Mouse (Mus musculus): ENCODE measurements around the gene Cyp21a1. TPM values are rescaled to one million over a fixed set of nuclear protein-coding genes. Genes with fewer than 3 reads are reported as not detected.

Cyp21a1 gene
- polyA plus RNA-seq, 1 experiment from 2014 or later: not detected

DNA sequence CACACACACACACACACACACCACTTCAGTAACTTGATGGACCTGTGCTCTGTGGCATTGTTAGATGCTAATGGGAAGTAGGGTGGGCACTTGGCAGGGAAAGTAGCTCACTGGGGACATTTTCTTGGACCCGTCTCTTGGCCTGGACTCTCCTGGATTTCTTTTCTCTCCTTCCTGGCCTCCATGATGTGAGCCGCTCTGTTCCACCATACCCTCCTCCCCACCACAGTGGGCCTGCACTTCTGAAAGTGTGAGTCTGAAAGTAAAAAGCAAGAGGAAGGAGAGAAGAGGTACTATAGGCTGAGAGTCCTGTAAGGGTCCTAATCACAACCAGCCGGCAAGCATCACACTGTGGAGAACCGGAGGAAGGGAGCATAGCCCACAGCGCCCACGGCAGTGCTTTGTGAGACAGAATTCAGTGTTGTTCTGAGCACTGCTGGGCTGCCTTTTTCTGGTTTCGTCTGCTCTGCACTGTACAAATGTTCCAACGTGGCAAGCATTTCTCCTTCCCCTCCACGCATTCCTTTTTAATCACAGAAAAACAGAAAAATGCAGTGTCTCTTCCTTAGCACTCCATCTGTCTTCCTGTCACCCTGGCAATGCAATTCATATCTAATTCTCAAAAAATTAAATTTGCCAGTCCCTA, 26.6 kb downstream of the Cyp21a1 start:
- Histone ChIP-seq H3K4me2 (no peak overlapping the region), H3K4me3 (replicated peaks) (no peak overlapping the region), H3K9ac (replicated peaks) (no peak overlapping the region), H3K9me3 (peaks cover 20% of the 10 kb centered on the region), H3K27ac (no peak overlapping the region), H3K27me3 (no peaks in the 10 kb centered on the region), H3K4me1 (replicated peaks) (no peaks in the 10 kb centered on the region), H3K36me3 (no peaks in the 10 kb centered on the region)
- no peak for ATAC-seq (ENCODE audit: insufficient number of reproducible peaks, insufficient read depth, low FRiP score, low TSS enrichment, low read depth)
- 76% methylated on average over 9 of the region's 9 CpGs for WGBS

DNA sequence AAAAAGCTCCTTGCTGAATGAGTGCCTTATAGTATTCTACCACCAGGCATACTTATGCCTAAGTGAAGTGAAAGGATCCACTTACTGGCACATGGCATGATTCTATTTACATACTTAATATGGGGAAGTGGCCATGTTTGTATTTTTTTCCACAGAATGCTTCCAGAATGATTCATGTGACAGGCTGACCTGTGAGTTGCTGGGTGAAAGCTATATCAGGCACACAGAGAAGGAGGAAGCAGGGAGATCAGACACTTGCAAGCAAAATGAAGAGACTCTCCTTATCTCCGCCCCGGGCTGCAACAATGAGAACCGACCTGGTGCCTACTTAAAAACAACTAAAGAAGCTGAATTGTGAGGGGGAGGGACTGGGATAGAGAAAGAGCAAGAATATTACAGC, 42.9 kb downstream of the Cyp21a1 start:
- no peak overlapping the region for H3K9ac ChIP-seq (replicated peaks)
- H3K4me3 ChIP-seq (replicated peaks): no peak overlapping the region
- no peak overlapping the region for H3K27ac ChIP-seq
- no peaks in the 10 kb centered on the region for H3K9me3 ChIP-seq
- no peaks in the 10 kb centered on the region for H3K36me3 ChIP-seq
- no peak for ATAC-seq (ENCODE audit: insufficient number of reproducible peaks, insufficient read depth, low FRiP score, low TSS enrichment, low read depth)
- H3K4me2 ChIP-seq: no peak overlapping the region
- H3K4me1 ChIP-seq (replicated peaks): no peaks in the 10 kb centered on the region
- 85% methylated on average over 3 of the region's 3 CpGs for WGBS
- H3K27me3 ChIP-seq: no peaks in the 10 kb centered on the region

Small RNA genes lying within 50 kb of the gene (microRNA-seq; reads per million reads assigned to microRNA genes)
- gene Gm27471 (not detected), gene Mir6970 (0.70 reads per million), gene Mir6971 (1.9 reads per million)

Other genes starting within 250 kb of the Cyp21a1 start
- 4.9 and 6.3 TPM in 2 replicates for gene Notch4, start 240.3 kb downstream of the Cyp21a1 start, polyA plus RNA-seq (2016; fragmentation: Nextera tagmentation; extraction: Ambion mirVana)
- 2.6 and 3.8 TPM in 2 replicates for gene Gpsm3, start 214.8 kb downstream of the Cyp21a1 start, polyA plus RNA-seq (2016; fragmentation: Nextera tagmentation; extraction: Ambion mirVana)
- 24.6 and 26.6 TPM in 2 replicates for gene Pbx2, start 213.3 kb downstream of the Cyp21a1 start, polyA plus RNA-seq (2016; fragmentation: Nextera tagmentation; extraction: Ambion mirVana)
- gene Ager, start 206.7 kb downstream of the Cyp21a1 start, polyA plus RNA-seq (2016; fragmentation: Nextera tagmentation; extraction: Ambion mirVana): 2.8 and 3.5 TPM in 2 replicates
- 143 and 145 TPM in 2 replicates for gene Rnf5, start 200.9 kb downstream of the Cyp21a1 start, polyA plus RNA-seq (2016; fragmentation: Nextera tagmentation; extraction: Ambion mirVana)
- 50.5 and 53.4 TPM in 2 replicates for gene Agpat1, start 200.3 kb downstream of the Cyp21a1 start, polyA plus RNA-seq (2016; fragmentation: Nextera tagmentation; extraction: Ambion mirVana)
- 3.0 and 3.4 TPM in 2 replicates for gene Egfl8, start 188.6 kb downstream of the Cyp21a1 start, polyA plus RNA-seq (2016; fragmentation: Nextera tagmentation; extraction: Ambion mirVana)
- 15.9 and 17.6 TPM in 2 replicates for gene Ppt2, start 176.1 kb downstream of the Cyp21a1 start, polyA plus RNA-seq (2016; fragmentation: Nextera tagmentation; extraction: Ambion mirVana)
- 0.20 and 0.28 TPM in 2 replicates for gene Prrt1, start 175.0 kb downstream of the Cyp21a1 start, polyA plus RNA-seq (2016; fragmentation: Nextera tagmentation; extraction: Ambion mirVana)
- gene Fkbpl, start 159.8 kb downstream of the Cyp21a1 start, polyA plus RNA-seq (2016; fragmentation: Nextera tagmentation; extraction: Ambion mirVana): 14.0 and 19.5 TPM in 2 replicates
- 94.8 and 103 TPM in 2 replicates for gene Atf6b, start 157.4 kb downstream of the Cyp21a1 start, polyA plus RNA-seq (2016; fragmentation: Nextera tagmentation; extraction: Ambion mirVana)
- gene Tnxb, start 134.0 kb downstream of the Cyp21a1 start, polyA plus RNA-seq (2016; fragmentation: Nextera tagmentation; extraction: Ambion mirVana): not detected in 2 replicates
- not detected in 2 replicates for gene C4b, start 60.7 kb downstream of the Cyp21a1 start, polyA plus RNA-seq (2016; fragmentation: Nextera tagmentation; extraction: Ambion mirVana)
- gene Stk19, start 32.4 kb upstream of the Cyp21a1 start, polyA plus RNA-seq (2016; fragmentation: Nextera tagmentation; extraction: Ambion mirVana): 24.9 and 26.2 TPM in 2 replicates
- gene Dxo, start 32.5 kb upstream of the Cyp21a1 start, polyA plus RNA-seq (2016; fragmentation: Nextera tagmentation; extraction: Ambion mirVana): 70.8 and 81.7 TPM in 2 replicates
- 58.3 and 65.7 TPM in 2 replicates for gene Skiv2l, start 45.6 kb upstream of the Cyp21a1 start, polyA plus RNA-seq (2016; fragmentation: Nextera tagmentation; extraction: Ambion mirVana)
- gene Nelfe, start 45.8 kb upstream of the Cyp21a1 start, polyA plus RNA-seq (2016; fragmentation: Nextera tagmentation; extraction: Ambion mirVana): 125 and 134 TPM in 2 replicates
- 1.4 and 3.0 TPM in 2 replicates for gene Cfb, start 58.0 kb upstream of the Cyp21a1 start, polyA plus RNA-seq (2016; fragmentation: Nextera tagmentation; extraction: Ambion mirVana)
- gene Zbtb12, start 74.9 kb upstream of the Cyp21a1 start, polyA plus RNA-seq (2016; fragmentation: Nextera tagmentation; extraction: Ambion mirVana): 9.3 and 10.8 TPM in 2 replicates
- gene Gm20547, start 77.5 kb upstream of the Cyp21a1 start, polyA plus RNA-seq (2016; fragmentation: Nextera tagmentation; extraction: Ambion mirVana): 0.18 TPM in 1 of 2 replicates, not detected in the other
- 0.84 and 1.1 TPM in 2 replicates for gene C2, start 93.7 kb upstream of the Cyp21a1 start, polyA plus RNA-seq (2016; fragmentation: Nextera tagmentation; extraction: Ambion mirVana)
- 114 TPM in 2 replicates for gene Ehmt2, start 93.9 kb upstream of the Cyp21a1 start, polyA plus RNA-seq (2016; fragmentation: Nextera tagmentation; extraction: Ambion mirVana)
- not detected in 2 replicates for gene Slc44a4, start 109.9 kb upstream of the Cyp21a1 start, polyA plus RNA-seq (2016; fragmentation: Nextera tagmentation; extraction: Ambion mirVana)
- gene Neu1, start 126.7 kb upstream of the Cyp21a1 start, polyA plus RNA-seq (2016; fragmentation: Nextera tagmentation; extraction: Ambion mirVana): 16.2 and 18.9 TPM in 2 replicates
- 0.19 TPM in 1 of 2 replicates, not detected in the other for gene Hspa1b, start 154.7 kb upstream of the Cyp21a1 start, polyA plus RNA-seq (2016; fragmentation: Nextera tagmentation; extraction: Ambion mirVana)
- gene Gm20481, start 165.4 kb upstream of the Cyp21a1 start, polyA plus RNA-seq (2016; fragmentation: Nextera tagmentation; extraction: Ambion mirVana): not detected in 2 replicates
- 1.9 and 2.0 TPM in 2 replicates for gene Hspa1a, start 167.6 kb upstream of the Cyp21a1 start, polyA plus RNA-seq (2016; fragmentation: Nextera tagmentation; extraction: Ambion mirVana)
- gene Hspa1l, start 168.1 kb upstream of the Cyp21a1 start, polyA plus RNA-seq (2016; fragmentation: Nextera tagmentation; extraction: Ambion mirVana): 1.0 and 1.1 TPM in 2 replicates
- gene Lsm2, start 177.3 kb upstream of the Cyp21a1 start, polyA plus RNA-seq (2016; fragmentation: Nextera tagmentation; extraction: Ambion mirVana): 222 and 234 TPM in 2 replicates
- gene Vars, start 196.4 kb upstream of the Cyp21a1 start, polyA plus RNA-seq (2016; fragmentation: Nextera tagmentation; extraction: Ambion mirVana): 169 and 171 TPM in 2 replicates
- gene Vwa7, start 212.0 kb upstream of the Cyp21a1 start, polyA plus RNA-seq (2016; fragmentation: Nextera tagmentation; extraction: Ambion mirVana): 0.10 and 0.13 TPM in 2 replicates
- 3.2 and 3.3 TPM in 2 replicates for gene Sapcd1, start 223.5 kb upstream of the Cyp21a1 start, polyA plus RNA-seq (2016; fragmentation: Nextera tagmentation; extraction: Ambion mirVana)
- gene Msh5, start 242.2 kb upstream of the Cyp21a1 start, polyA plus RNA-seq (2016; fragmentation: Nextera tagmentation; extraction: Ambion mirVana): 2.9 and 3.4 TPM in 2 replicates
- gene Clic1, start 245.4 kb upstream of the Cyp21a1 start, polyA plus RNA-seq (2016; fragmentation: Nextera tagmentation; extraction: Ambion mirVana): 194 and 195 TPM in 2 replicates

Data from limb, embryonic 12.5 days (tissue).